Mouse (Mus musculus): Measurements from ENCODE around the gene Umodl1. TPM values are rescaled to one million over a fixed set of nuclear protein-coding genes. Genes with fewer than 3 reads are reported as not detected.

Umodl1 gene
- polyA plus RNA-seq, 1 experiment from 2014 or later: not detected

GRCm38 (mm10) chr17:30973332-30973731 lies 18.9 kb downstream of the Umodl1 start:
- no peak overlapping the region for H3K27ac ChIP-seq (replicated peaks)
- no peaks in the 10 kb centered on the region for H3K27me3 ChIP-seq (ENCODE audit: control insufficient read depth, insufficient read depth, low read length)
- WGBS: 42% methylated on average over 6 of the region's 6 CpGs
- no peak for DNase-seq (ENCODE audit: low spot score)
- H3K9me3 ChIP-seq (ENCODE audit: control insufficient read depth, low read length): no peaks in the 10 kb centered on the region
- no peak overlapping the region for H3K4me3 ChIP-seq (ENCODE audit: low read depth, low read length)
- peak; percentile 58 for ATAC-seq (ENCODE audit: low FRiP score, low TSS enrichment)
- H3K36me3 ChIP-seq (ENCODE audit: control insufficient read depth, insufficient read depth, low read length): no peaks in the 10 kb centered on the region
- no peak overlapping the region for H3K9ac ChIP-seq (ENCODE audit: low read length)
- no peaks in the 10 kb centered on the region for H3K4me1 ChIP-seq (replicated peaks; ENCODE audit: control insufficient read depth, insufficient read depth)
- TF ChIP-seq CTCF (IDR thresholded peaks at IDR 0.05; ENCODE audit: low read depth) (no peak), EP300 (optimal IDR thresholded peaks at IDR 0.05) (no peak)
- no peak overlapping the region for H3K4me2 ChIP-seq (replicated peaks; ENCODE audit: low read depth)

GRCm38 (mm10) chr17:30977290-30977689 lies 22.9 kb downstream of the Umodl1 start:
- WGBS: 58% methylated on average over 2 of the region's 2 CpGs
- DNase-seq (ENCODE audit: low spot score) (no peak), ATAC-seq (ENCODE audit: low FRiP score, low TSS enrichment) (no peak)
- Histone ChIP-seq H3K4me2 (replicated peaks; ENCODE audit: low read depth) (no peak overlapping the region), H3K4me1 (replicated peaks; ENCODE audit: control insufficient read depth, insufficient read depth) (no peaks in the 10 kb centered on the region), H3K27me3 (ENCODE audit: control insufficient read depth, insufficient read depth, low read length) (no peaks in the 10 kb centered on the region), H3K9me3 (ENCODE audit: control insufficient read depth, low read length) (no peaks in the 10 kb centered on the region), H3K27ac (replicated peaks) (no peak overlapping the region), H3K4me3 (ENCODE audit: low read depth, low read length) (no peak overlapping the region), H3K36me3 (ENCODE audit: control insufficient read depth, insufficient read depth, low read length) (no peaks in the 10 kb centered on the region), H3K9ac (ENCODE audit: low read length) (no peak overlapping the region)
- TF ChIP-seq EP300 (optimal IDR thresholded peaks at IDR 0.05) (no peak), CTCF (IDR thresholded peaks at IDR 0.05; ENCODE audit: low read depth) (no peak)

- H3K36me3 ChIP-seq (ENCODE audit: control insufficient read depth, insufficient read depth, low read length): no peaks in the 10 kb centered on the region
- DNase-seq (ENCODE audit: low spot score): no peak
- TF ChIP-seq CTCF (IDR thresholded peaks at IDR 0.05; ENCODE audit: low read depth): no peak
- TF ChIP-seq EP300 (optimal IDR thresholded peaks at IDR 0.05): no peak
- H3K27me3 ChIP-seq (ENCODE audit: control insufficient read depth, insufficient read depth, low read length): no peaks in the 10 kb centered on the region
- ATAC-seq (ENCODE audit: low FRiP score, low TSS enrichment): no peak
- no peak overlapping the region for H3K9ac ChIP-seq (ENCODE audit: low read length)
- 64% methylated on average over 10 of the region's 10 CpGs for WGBS
- no peak overlapping the region for H3K27ac ChIP-seq (replicated peaks)
- H3K9me3 ChIP-seq (ENCODE audit: control insufficient read depth, low read length): no peaks in the 10 kb centered on the region
- no peaks in the 10 kb centered on the region for H3K4me1 ChIP-seq (replicated peaks; ENCODE audit: control insufficient read depth, insufficient read depth)
- no peak overlapping the region for H3K4me3 ChIP-seq (ENCODE audit: low read depth, low read length)
- H3K4me2 ChIP-seq (replicated peaks; ENCODE audit: low read depth): no peak overlapping the region
Measured at GRCm38 (mm10) chr17:30978556-30978955, 24.1 kb downstream of the Umodl1 start.

GRCm38 (mm10) chr17:30983521-30983920 lies 29.1 kb downstream of the Umodl1 start:
- 52% methylated on average over 4 of the region's 4 CpGs for WGBS
- H3K9me3 ChIP-seq (ENCODE audit: control insufficient read depth, low read length): no peaks in the 10 kb centered on the region
- no peak overlapping the region for H3K27ac ChIP-seq (replicated peaks)
- H3K4me1 ChIP-seq (replicated peaks; ENCODE audit: control insufficient read depth, insufficient read depth): no peaks in the 10 kb centered on the region
- H3K36me3 ChIP-seq (ENCODE audit: control insufficient read depth, insufficient read depth, low read length): no peaks in the 10 kb centered on the region
- H3K4me3 ChIP-seq (ENCODE audit: low read depth, low read length): no peak overlapping the region
- no peak for DNase-seq (ENCODE audit: low spot score)
- ATAC-seq (ENCODE audit: low FRiP score, low TSS enrichment): no peak
- TF ChIP-seq EP300 (optimal IDR thresholded peaks at IDR 0.05): no peak
- no peak for TF ChIP-seq CTCF (IDR thresholded peaks at IDR 0.05; ENCODE audit: low read depth)
- no peaks in the 10 kb centered on the region for H3K27me3 ChIP-seq (ENCODE audit: control insufficient read depth, insufficient read depth, low read length)
- H3K4me2 ChIP-seq (replicated peaks; ENCODE audit: low read depth): no peak overlapping the region
- H3K9ac ChIP-seq (ENCODE audit: low read length): no peak overlapping the region

- peak; percentile 24 for DNase-seq (ENCODE audit: low spot score)
- 63% methylated on average over 10 of the region's 10 CpGs for WGBS
- Histone ChIP-seq H3K36me3 (ENCODE audit: control insufficient read depth, insufficient read depth, low read length) (no peaks in the 10 kb centered on the region), H3K9me3 (ENCODE audit: control insufficient read depth, low read length) (no peaks in the 10 kb centered on the region), H3K4me2 (replicated peaks; ENCODE audit: low read depth) (no peak overlapping the region), H3K27ac (replicated peaks) (no peak overlapping the region), H3K4me1 (replicated peaks; ENCODE audit: control insufficient read depth, insufficient read depth) (no peaks in the 10 kb centered on the region), H3K4me3 (ENCODE audit: low read depth, low read length) (no peak overlapping the region), H3K9ac (ENCODE audit: low read length) (no peak overlapping the region), H3K27me3 (ENCODE audit: control insufficient read depth, insufficient read depth, low read length) (no peaks in the 10 kb centered on the region)
- ATAC-seq (ENCODE audit: low FRiP score, low TSS enrichment): no peak
- TF ChIP-seq EP300 (optimal IDR thresholded peaks at IDR 0.05): no peak
- TF ChIP-seq CTCF (IDR thresholded peaks at IDR 0.05; ENCODE audit: low read depth): peak; percentile 77
Measured at GRCm38 (mm10) chr17:30990254-30990653, 35.8 kb downstream of the Umodl1 start.

GRCm38 (mm10) chr17:30996296-30996695 lies 41.9 kb downstream of the Umodl1 start:
- Histone ChIP-seq H3K27me3 (ENCODE audit: control insufficient read depth, insufficient read depth, low read length) (no peaks in the 10 kb centered on the region), H3K27ac (replicated peaks) (no peak overlapping the region), H3K4me1 (replicated peaks; ENCODE audit: control insufficient read depth, insufficient read depth) (no peaks in the 10 kb centered on the region), H3K9me3 (ENCODE audit: control insufficient read depth, low read length) (no peaks in the 10 kb centered on the region), H3K4me3 (ENCODE audit: low read depth, low read length) (no peak overlapping the region), H3K36me3 (ENCODE audit: control insufficient read depth, insufficient read depth, low read length) (no peaks in the 10 kb centered on the region), H3K9ac (ENCODE audit: low read length) (no peak overlapping the region), H3K4me2 (replicated peaks; ENCODE audit: low read depth) (no peak overlapping the region)
- 73% methylated on average over 5 of the region's 5 CpGs for WGBS
- no peak for DNase-seq (ENCODE audit: low spot score)
- TF ChIP-seq CTCF (IDR thresholded peaks at IDR 0.05; ENCODE audit: low read depth) (no peak), EP300 (optimal IDR thresholded peaks at IDR 0.05) (no peak)
- no peak for ATAC-seq (ENCODE audit: low FRiP score, low TSS enrichment)
